Mouse (Mus musculus) limb, embryonic 14.5 days (tissue): ENCODE measurements around the gene Hoxd9. TPM values are rescaled to one million over a fixed set of nuclear protein-coding genes. Genes with fewer than 3 reads are reported as not detected.

Experiments used
- ATAC-seq: fragments of 200-750 bp; cut with Nextera tagmentation; 2 replicates; pipeline ENCODE4 v1.8.0; 2017; ENCODE audit warnings: low read depth, moderate number of reproducible peaks, moderate TSS enrichment; ENCODE audit not compliant: low FRiP score
- DNase-seq: peaks from one replicate; pipeline ENCODE4 v3.0.0-alpha.2; 2015; ENCODE audit warnings: low spot score
- H3K27ac ChIP-seq: fragments of 300-500 bp; sonication (generic); replicated peaks from 2 replicates; pipeline ENCODE4 v1.5.1; 2014; ENCODE audit warnings: low read depth, mild to moderate bottlenecking, low read length, moderate library complexity, mixed read lengths
- H3K27me3 ChIP-seq: fragments of 300-500 bp; sonication (generic); 2 replicates; pipeline ENCODE4 v1.6.1; 2014; ENCODE audit warnings: low read length, mixed read lengths; ENCODE audit not compliant: control insufficient read depth, insufficient read depth
- H3K36me3 ChIP-seq: fragments of 300-500 bp; sonication (generic); 2 replicates; pipeline ENCODE4 v1.6.1; 2014; ENCODE audit warnings: mild to moderate bottlenecking, low read length, moderate library complexity, mixed read lengths; ENCODE audit not compliant: control insufficient read depth, insufficient read depth
- H3K4me1 ChIP-seq: fragments of 300-500 bp; sonication (generic); 2 replicates; pipeline ENCODE4 v1.6.1; 2014; ENCODE audit warnings: antibody characterized with exemption, low read length, mixed read lengths; ENCODE audit not compliant: control insufficient read depth, insufficient read depth
- H3K4me2 ChIP-seq: fragments of 300-500 bp; sonication (generic); replicated peaks from 2 replicates; pipeline ENCODE4 v1.6.1; 2014; ENCODE audit warnings: low read depth, mild to moderate bottlenecking, low read length, moderate library complexity; ENCODE audit not compliant: severe bottlenecking
- H3K4me3 ChIP-seq: fragments of 300-500 bp; sonication (generic); replicated peaks from 2 replicates; pipeline ENCODE4 v1.5.1; 2014; ENCODE audit warnings: low read length
- H3K9ac ChIP-seq: fragments of 300-500 bp; sonication (generic); 2 replicates; pipeline ENCODE4 v1.6.1; 2014; ENCODE audit warnings: mild to moderate bottlenecking, low read depth, low read length, moderate library complexity; ENCODE audit not compliant: severe bottlenecking
- H3K9me3 ChIP-seq: fragments of 300-500 bp; sonication (generic); 2 replicates; pipeline ENCODE4 v1.6.1; 2016; ENCODE audit warnings: low read length; ENCODE audit not compliant: control insufficient read depth
- POLR2A ChIP-seq: fragments of 200-500 bp; IDR thresholded peaks from 2 replicates; pipeline ENCODE4 v1.8.0; 2012; ENCODE audit warnings: inconsistent platforms, mild to moderate bottlenecking, moderate library complexity, borderline replicate concordance; ENCODE audit not compliant: insufficient read depth, insufficient read length; ENCODE audit errors: extremely low read depth
- WGBS: fragments of 180-500 bp; shearing (Covaris S2); extraction: QIAGEN DNeasy Blood & Tissue Kit; methylation state at CpG from one replicate; pipeline ENCODE4 v1.1.7; 2014; 5-methylcytosine and 5-hydroxymethylcytosine counted together
- polyA plus RNA-seq, 2 experiments: library from polyadenylated mRNA; depleted of rRNA in 1 of 2; stranded (reverse) in 1 of 2; unstranded in 1 of 2; fragments of >200 nt; fragmentation: Nextera tagmentation in 1 of 2; extraction: Ambion mirVana in 1 of 2; gene quantifications; 2 replicates each; pipeline versions ENCODE4 v1.2.1 to v1.2.3; 2012 to 2014

Gene Hoxd9
- polyA plus RNA-seq, 2 experiments: 8.7 to 19.6 TPM

DNA sequence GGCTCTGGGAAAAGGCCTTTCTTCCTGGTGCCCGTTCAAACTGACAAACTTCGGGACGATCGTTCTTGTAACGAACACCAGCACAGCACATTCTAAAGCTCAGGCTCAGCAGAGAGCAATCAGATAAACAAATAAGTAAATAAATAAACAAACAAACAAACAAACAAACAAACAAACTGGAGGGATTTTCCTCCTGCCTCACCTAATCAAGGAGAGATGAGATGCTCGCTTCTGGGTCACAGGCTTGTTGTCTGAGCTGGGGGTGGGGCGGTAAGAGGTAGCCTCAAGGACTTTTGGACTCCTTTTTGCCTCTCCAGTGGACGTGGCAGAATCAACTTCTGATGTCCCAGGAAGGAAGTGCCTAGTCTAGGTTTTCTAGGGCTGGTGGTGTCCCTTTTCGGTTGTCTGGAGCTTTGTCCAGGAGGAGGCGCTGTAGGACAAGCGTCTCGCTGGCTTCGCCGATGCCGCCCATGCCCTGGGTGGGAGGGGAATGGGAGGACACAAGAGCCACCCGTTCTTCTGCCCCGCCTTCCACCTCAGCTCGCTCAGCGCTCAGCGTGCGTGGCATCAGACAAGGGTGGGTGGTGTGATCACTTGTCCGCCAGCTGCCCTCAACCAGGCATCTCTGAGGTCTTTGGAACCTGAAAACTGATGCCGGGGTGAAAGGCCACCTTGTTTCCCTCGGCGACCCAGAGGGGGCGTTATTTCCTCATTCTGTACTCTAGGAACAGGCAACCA is 18.1 kb downstream of the Hoxd9 start:
- TF ChIP-seq POLR2A: 0 out of 2 replicates have a peak, but pooled peaks have one; percentile 16
- Histone ChIP-seq H3K4me3 (peak overlapping the region; percentile 18), H3K9me3 (no peaks in the 10 kb centered on the region), H3K36me3 (no peaks in the 10 kb centered on the region), H3K27me3 (peaks cover 92% of the 10 kb centered on the region), H3K27ac (no peak overlapping the region), H3K4me2 (peak overlapping the region; percentile 48), H3K9ac (no peak overlapping the region), H3K4me1 (peaks cover 5% of the 10 kb centered on the region; the same call in 1 of the 2 replicates)
- ATAC-seq: peak; percentile 58
- DNase-seq: peak; percentile 90
- 4% methylated on average over 26 of the region's 26 CpGs for WGBS

DNA sequence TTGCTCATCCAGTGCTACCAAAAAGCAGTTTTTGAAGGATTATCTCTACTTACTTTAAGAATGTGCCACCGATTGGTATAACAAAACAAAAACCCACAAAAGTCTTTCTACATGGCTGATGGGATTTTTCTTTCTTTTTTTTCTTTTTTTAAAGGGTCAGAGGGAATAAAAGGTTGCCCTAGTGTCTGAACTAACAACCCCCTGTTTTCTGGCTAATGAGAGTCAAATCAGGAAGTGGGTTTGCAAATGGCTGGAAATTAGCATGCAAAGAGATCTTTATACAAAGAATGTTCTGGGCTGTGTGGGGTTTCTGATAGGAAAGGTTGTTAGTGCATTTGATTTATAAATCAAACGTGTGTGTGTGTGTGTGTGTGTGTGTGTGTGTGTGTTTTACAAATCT is 22.9 kb downstream of the Hoxd9 start:
- H3K4me3 ChIP-seq: no peak overlapping the region
- H3K36me3 ChIP-seq: no peaks in the 10 kb centered on the region
- H3K9ac ChIP-seq: no peak overlapping the region
- no peaks in the 10 kb centered on the region for H3K4me1 ChIP-seq
- no peaks in the 10 kb centered on the region for H3K9me3 ChIP-seq
- no peak overlapping the region for H3K4me2 ChIP-seq
- DNase-seq (no peak), ATAC-seq (no peak)
- no peak for TF ChIP-seq POLR2A
- H3K27ac ChIP-seq: no peak overlapping the region
- peaks cover 95% of the 10 kb centered on the region for H3K27me3 ChIP-seq
- WGBS: 21% methylated on average over 2 of the region's 2 CpGs

DNA sequence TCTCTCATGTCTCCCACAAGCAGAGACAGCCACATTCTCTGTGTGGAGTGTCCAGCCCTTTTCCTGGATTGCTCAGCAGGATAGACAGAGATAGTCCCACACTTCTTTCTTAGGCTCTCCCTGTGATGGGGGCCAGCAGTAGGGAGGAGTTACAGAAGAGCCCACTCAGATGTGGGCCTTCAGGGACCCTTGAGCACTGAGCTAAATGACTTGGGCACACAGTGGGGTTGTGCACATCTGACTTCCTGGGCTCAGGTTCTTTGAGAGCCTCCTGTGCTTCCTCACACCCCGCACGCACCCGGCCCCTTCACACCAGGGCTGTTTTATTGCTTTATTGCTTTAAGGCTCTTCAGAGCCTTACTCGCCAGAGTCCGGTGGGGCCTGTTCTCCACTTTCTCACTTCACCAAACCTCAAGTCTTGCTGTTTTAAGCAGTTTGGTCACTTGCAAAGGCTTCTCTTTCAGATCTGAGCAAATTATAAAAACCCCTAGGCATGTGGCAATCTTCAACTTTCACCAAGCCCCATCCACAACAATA is 23.5 kb downstream of the Hoxd9 start:
- H3K4me2 ChIP-seq: no peak overlapping the region
- DNase-seq: no peak
- TF ChIP-seq POLR2A: no peak
- H3K4me3 ChIP-seq: no peak overlapping the region
- 8% methylated on average over 5 of the region's 5 CpGs for WGBS
- H3K27me3 ChIP-seq: peaks cover 95% of the 10 kb centered on the region
- H3K9ac ChIP-seq: no peak overlapping the region
- H3K27ac ChIP-seq: no peak overlapping the region
- H3K9me3 ChIP-seq: no peaks in the 10 kb centered on the region
- no peaks in the 10 kb centered on the region for H3K36me3 ChIP-seq
- no peak for ATAC-seq
- no peaks in the 10 kb centered on the region for H3K4me1 ChIP-seq

DNA sequence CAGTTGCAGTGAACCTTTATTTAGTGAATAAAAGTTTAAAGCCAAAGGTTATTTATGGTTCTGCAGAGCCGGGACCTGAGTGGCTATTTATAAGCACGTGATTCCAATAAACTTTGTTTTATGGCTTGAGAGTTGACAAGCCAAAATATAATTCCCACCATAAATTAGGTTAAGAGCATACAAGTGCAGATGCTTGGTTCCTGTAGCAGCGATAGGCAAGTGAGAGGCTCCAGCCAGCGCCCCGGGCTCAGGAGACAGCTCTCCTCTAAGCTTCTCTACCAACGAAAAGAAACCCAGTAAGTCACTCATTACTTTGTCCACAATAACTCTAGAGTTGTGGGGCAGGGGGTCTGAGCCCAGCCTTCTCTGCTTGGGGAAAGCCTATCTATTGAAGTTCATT is 24.4 kb downstream of the Hoxd9 start:
- no peak for ATAC-seq
- H3K27me3 ChIP-seq: peaks cover 95% of the 10 kb centered on the region

DNA sequence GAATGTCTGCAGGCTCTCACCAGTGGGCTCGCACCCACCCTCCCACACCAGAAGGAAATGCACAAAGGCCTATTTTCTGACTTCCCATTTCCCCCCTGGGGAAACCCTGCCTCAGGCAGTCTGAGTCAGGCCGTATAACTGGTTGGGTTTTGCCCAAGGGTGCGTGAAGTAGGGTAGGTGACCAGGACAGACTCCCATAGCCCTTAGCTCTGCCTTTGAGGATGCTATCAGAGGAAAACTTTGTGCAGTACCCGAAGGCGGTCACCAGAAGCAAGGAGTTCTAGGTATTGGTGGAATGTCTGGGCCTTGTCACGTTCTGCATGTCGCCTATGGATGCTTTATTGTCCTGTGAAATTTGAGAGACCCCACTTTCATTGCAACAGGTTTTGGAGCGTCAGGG is 25.4 kb downstream of the Hoxd9 start:
- H3K9ac ChIP-seq: no peak overlapping the region
- H3K4me2 ChIP-seq: no peak overlapping the region
- DNase-seq (no peak), ATAC-seq (no peak)
- H3K27me3 ChIP-seq: peaks cover 95% of the 10 kb centered on the region
- WGBS: 22% methylated on average over 8 of the region's 8 CpGs
- H3K9me3 ChIP-seq: no peaks in the 10 kb centered on the region
- H3K36me3 ChIP-seq: no peaks in the 10 kb centered on the region
- peaks cover 11% of the 10 kb centered on the region for H3K4me1 ChIP-seq
- TF ChIP-seq POLR2A: no peak
- no peak overlapping the region for H3K4me3 ChIP-seq
- no peak overlapping the region for H3K27ac ChIP-seq

More for the DNA sequence above, 24.4 kb downstream of the Hoxd9 start:
- Histone ChIP-seq H3K27ac (no peak overlapping the region), H3K36me3 (no peaks in the 10 kb centered on the region), H3K4me2 (no peak overlapping the region), H3K9ac (no peak overlapping the region), H3K4me1 (0 out of 2 replicates have a peak, but pooled peaks cover 2% of the 10 kb centered on the region), H3K4me3 (no peak overlapping the region), H3K9me3 (no peaks in the 10 kb centered on the region)
- TF ChIP-seq POLR2A: no peak
- no peak for DNase-seq
- 15% methylated on average over 6 of the region's 6 CpGs for WGBS
